Mouse (Mus musculus): ENCODE measurements around the gene Gm11595.

DNA sequence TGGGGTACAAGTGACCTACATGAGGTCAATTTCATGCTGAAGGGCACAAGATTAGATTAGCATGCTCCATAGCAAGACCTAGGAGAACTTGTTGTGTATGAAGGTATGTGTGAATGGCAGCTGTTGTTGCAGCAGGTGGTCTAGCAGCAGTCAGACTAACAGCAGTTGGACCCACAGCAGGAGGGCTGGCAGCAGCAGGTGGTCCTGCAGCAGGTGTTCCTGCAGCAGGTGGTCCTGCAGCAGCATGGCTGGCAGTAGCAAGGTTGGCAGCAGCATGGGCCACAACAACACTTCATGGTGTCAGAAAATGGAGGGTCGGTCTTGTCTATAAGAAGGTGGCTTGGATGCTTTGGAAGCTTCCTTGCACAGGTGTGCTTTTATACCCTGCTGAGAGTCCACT lies 13.8 kb downstream of the Gm11595 start:
- no peak for TF ChIP-seq CTCF (IDR thresholded peaks at IDR 0.05; ENCODE audit: low read depth)
- TF ChIP-seq EP300 (IDR thresholded peaks at IDR 0.05; ENCODE audit: low read depth) = no peak
